Mouse (Mus musculus) lung, postnatal 0 days (tissue): ENCODE data around the gene Nr5a1.

Experiments
- CTCF ChIP-seq: IDR thresholded peaks from 2 replicates; pipeline ENCODE4 v1.5.1; 2016; ENCODE audit warnings: antibody characterized with exemption, mild to moderate bottlenecking
- EP300 ChIP-seq: IDR thresholded peaks from 2 replicates; pipeline ENCODE4 v1.6.1; 2016; ENCODE audit warnings: antibody characterized with exemption, mild to moderate bottlenecking, control low read depth

GRCm38 (mm10) chr2:38710304-38711241 lies 3.8 kb downstream of the Nr5a1 start:
- TF ChIP-seq EP300: no peak
- TF ChIP-seq CTCF: no peak
